Mouse (Mus musculus) cerebellum, postnatal 36 days (tissue): ENCODE measurements around the gene Papln.

Experiments used
- DNase-seq, 2 experiments: peaks; one replicate each; pipeline ENCODE4 v3.0.0; 2021 to 2022; ENCODE audit warnings: mixed read lengths in 2 of 2

The Papln gene

DNA sequence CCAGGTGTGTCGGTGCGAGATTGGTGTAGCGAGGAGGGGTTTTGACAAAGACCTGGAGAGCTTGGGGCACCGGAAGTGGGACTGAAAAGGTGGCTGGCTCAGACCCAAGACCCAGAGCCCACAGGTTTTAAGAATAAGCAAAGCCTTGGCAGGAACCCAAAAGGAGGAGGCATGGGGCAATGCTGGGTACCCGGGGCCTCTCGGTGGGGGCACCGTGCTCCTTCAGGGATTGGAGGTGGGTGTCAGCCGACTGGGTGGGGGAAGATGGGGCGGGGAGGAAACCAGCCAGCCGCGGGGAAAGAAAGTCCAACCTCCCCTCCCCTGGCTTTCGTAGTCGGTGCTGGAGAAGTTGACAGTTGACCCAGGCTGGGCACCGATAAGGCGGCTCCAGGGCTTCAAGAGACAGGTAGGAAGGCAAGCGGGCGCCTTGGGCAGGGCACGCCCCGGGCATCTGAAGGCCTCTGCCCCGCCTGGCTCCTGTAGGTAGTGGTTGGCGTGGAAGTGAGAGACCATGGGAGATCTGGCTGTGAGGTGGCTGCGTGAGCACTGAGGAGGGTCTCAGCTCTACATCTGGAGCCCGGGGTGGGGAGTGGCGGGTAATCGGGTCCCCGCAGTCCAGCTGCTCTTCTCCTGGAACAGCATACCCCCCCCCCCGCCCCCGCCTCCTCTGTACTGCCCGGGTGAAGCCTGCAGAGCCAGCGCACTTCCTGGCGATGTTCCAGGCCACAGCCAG is at the start of gene Papln:
Gene Papln, plus strand, starts transcription at position 324 of the 733 bp plus-strand sequence.
- no peak for DNase-seq

- DNase-seq = peak in 1 of 2 experiments; percentile 54
These were observed 49.7 kb upstream of the Papln start for GRCm38 (mm10) chr12:83713749-83714148.

GRCm38 (mm10) chr12:83716416-83717184 is 46.8 kb upstream of the Papln start:
- DNase-seq = no peak

DNA sequence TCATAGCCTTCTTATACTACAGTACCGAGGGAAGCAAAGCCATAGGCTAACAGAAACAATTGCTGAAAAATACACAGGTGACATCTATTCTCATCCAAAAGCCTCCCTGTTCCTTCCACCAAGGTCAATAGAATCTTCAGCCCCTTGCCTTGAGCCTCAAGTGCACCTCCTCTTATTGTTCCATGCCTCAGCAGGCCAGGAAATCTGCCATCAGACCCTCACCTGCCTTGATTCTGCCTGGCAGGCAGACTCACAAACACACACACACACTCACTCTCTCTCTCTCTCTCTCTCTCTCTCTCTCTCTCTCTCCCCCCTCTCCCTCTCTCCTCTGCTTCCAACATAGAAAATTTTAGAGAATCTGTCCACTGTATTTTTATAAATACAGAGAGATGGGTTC is 44.0 kb upstream of the Papln start:
- no peak for DNase-seq

- DNase-seq = no peak
These were observed 42.2 kb upstream of the Papln start for GRCm38 (mm10) chr12:83721281-83721680.

GRCm38 (mm10) chr12:83723037-83723436 is 40.4 kb upstream of the Papln start:
- no peak for DNase-seq

DNA sequence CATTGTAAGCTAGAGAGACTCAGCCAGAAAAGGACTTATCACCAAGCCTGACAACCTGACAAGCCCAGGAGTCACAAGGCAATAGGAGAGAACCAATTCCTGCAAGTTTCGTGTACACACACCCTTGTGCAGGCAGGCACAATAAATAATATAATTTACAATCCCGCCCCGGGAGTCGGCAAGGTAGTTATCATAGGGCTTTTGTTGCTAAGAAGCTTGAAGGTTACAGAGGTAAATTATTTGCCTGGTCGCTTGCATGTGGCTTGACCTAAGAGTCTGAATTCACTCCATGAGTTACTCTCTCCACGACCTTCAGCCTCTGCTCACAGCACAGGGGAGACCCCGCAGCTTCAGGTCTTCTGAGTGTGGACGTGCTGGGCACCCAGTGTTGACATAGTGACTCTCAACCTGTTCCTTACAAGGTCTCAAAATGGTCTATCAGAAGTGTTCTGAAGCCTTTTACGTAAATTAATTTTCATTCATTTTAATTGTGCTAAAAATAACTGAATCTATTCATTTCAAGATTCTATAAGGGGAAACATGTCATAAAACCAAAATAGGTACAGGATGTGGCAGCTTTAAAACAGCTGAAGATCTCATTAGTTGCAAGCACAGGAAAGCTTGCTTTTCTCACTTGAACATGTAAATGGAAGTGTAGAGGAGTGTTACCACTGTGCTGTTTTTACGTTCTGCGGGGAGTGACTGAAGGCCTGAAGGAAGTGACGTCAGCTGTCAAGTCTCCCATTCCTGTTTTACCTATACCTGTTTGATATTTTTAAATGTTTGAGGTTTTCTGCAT is 36.7 kb upstream of the Papln start:
- no peak for DNase-seq

DNA sequence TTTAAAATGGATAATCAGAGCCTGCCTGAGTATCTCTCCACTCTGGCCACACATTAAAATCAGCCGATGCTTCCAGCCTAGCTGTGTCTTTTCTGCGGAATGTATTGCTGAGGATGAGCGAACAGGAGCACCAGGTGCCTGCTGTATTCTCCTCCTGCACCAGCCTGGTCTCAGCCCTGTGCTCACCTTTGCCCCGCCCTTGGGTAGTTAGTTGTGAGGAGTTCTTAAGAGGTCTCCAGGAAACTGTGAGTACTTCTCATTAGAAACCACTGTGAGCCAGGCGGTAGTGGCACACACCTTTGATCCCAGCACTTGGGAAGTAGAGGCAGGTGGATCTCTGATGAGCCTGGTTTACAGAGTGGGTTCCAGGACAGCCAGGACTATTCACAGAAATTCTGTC is 31.2 kb upstream of the Papln start:
- no peak for DNase-seq

GRCm38 (mm10) chr12:83734047-83734446 is 29.4 kb upstream of the Papln start:
- no peak for DNase-seq

- DNase-seq = no peak
These were observed 27.2 kb upstream of the Papln start for GRCm38 (mm10) chr12:83736236-83736635.

GRCm38 (mm10) chr12:83738651-83739050 is 24.8 kb upstream of the Papln start:
- DNase-seq = no peak

- no peak for DNase-seq
These were observed 21.7 kb upstream of the Papln start for GRCm38 (mm10) chr12:83741722-83742121.

- DNase-seq = peak; percentile 34 to 35
These were observed 20.6 kb upstream of the Papln start for GRCm38 (mm10) chr12:83742834-83743233.

GRCm38 (mm10) chr12:83743712-83744111 is 19.7 kb upstream of the Papln start:
- no peak for DNase-seq

GRCm38 (mm10) chr12:83749186-83749585 is 14.2 kb upstream of the Papln start:
- no peak for DNase-seq

- no peak for DNase-seq
These were observed 10.9 kb upstream of the Papln start for GRCm38 (mm10) chr12:83752495-83752894.

GRCm38 (mm10) chr12:83758735-83759134 is 4.7 kb upstream of the Papln start:
- DNase-seq = no peak

DNA sequence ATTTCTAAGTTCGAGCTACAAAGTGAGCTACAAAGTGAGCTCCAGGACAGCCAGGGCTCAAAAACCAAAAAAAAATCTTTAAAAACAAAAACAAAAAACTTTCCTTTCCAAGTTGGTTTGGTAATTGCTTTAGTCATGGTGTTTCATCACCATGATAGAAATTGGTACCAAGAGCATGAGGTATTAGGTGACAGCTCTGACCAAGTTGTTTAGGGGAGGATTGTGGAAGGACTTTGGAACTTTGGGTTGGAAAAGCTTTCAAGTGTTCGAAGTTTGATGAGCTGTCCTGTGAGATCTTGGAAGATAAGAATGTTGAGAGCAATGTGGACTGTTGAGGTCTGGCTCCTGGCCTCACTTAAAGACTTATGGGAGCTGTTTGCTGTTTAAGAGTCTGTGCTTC is 3.2 kb upstream of the Papln start:
- no peak for DNase-seq

GRCm38 (mm10) chr12:83762706-83763105 is 728 bp upstream of the Papln start:
- DNase-seq = no peak

- DNase-seq = no peak
These were observed 571 bp downstream of the Papln start for GRCm38 (mm10) chr12:83764044-83764365.

GRCm38 (mm10) chr12:83764519-83764918 is 1.1 kb downstream of the Papln start:
- DNase-seq = no peak

GRCm38 (mm10) chr12:83765965-83766603 is 2.6 kb downstream of the Papln start:
- no peak for DNase-seq

DNA sequence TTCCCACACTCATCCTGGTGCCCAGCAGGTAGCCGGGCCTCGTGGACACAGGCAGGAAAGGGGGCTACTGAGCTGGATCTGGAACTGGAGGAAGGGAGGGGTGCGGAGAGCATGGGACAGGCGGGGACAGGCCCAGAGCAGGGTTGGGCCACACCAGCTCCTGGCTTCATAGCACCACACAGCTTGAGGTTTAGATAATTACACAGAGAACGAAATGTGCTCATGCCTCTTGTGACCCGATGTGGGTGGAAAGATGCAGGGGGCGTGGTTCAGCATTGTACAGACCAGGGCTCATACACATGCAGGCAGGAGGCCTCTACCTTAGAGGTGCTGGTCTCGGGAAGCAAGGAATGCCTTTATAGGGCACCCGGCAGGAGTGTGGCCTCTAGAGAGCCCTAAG is 4.4 kb downstream of the Papln start:
- no peak for DNase-seq
